Mouse (Mus musculus) gastrocnemius, postnatal 36 days (tissue): ENCODE results near the gene Ptgdr. TPM values are rescaled to one million over a fixed set of nuclear protein-coding genes. Genes with fewer than 3 reads are reported as not detected.
"Not testable (repeated sequence)": the region's sequence is repeated elsewhere in the genome, so short reads cannot be mapped to it uniquely, and the experiment has no call there.

Source experiments
- DNase-seq, 2 experiments: peaks; one replicate each; pipeline ENCODE4 v3.0.0; 2022
- intact Hi-C: fragments of 180-260 bp; cut with DNase I; formaldehyde crosslinking; loops from one replicate; pipeline ENCODE4 v1.15.1; 2025
- long read RNA-seq, 2 experiments: library from polyadenylated mRNA; stranded (forward); transcript quantifications; one replicate each; pipeline ENCODE4 v2.0.0; 2021
- total RNA-seq, 2 experiments: library from RNA; stranded (reverse); gene quantifications; 2 replicates each; pipeline ENCODE4 v1.2.3; 2021

Ptgdr gene
- not detected for total RNA-seq
- long read RNA-seq, experiment 1: 0 reads
- long read RNA-seq, experiment 2: 0 reads

DNA sequence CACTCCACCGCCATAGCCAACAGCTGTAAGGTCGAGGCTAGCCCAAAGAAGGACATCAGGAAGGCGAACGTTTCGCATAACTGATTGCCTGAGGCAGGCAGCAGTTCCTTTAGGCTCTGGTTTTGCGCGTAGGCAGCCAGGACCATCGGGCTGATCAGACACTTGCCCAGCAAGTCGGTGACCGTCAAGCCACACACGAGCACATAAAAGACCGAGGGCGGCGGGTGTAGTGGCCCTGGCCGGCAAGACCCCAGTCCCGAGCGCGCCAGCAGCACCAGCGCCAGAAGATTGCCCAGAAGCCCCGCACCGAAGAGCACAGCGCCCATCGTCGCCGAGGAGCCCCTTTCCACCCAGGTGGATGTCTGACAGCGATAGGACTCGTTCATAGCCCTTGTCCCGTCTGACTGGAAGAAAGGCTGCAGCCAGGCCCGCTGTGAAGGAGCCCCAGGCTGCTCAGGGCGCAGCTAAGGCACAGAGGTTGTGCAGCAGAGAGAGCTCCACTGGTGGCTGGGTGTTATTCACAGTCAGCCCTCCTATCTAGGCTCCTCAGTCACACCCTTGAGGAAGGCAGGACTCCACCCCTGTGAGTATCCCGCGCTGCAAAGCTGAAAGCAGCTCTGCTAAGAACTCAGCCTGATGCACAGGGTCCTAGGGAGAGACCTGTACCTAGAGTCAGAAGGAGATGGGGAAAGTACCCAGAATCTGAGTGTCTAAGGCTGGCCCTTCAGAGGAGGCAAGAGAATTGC is at the start of gene Ptgdr:
Ptgdr (minus strand) TSS at position 508 of the 746 bp plus-strand sequence.
- no peak for DNase-seq
- intact Hi-C loops: no loop called here

DNA sequence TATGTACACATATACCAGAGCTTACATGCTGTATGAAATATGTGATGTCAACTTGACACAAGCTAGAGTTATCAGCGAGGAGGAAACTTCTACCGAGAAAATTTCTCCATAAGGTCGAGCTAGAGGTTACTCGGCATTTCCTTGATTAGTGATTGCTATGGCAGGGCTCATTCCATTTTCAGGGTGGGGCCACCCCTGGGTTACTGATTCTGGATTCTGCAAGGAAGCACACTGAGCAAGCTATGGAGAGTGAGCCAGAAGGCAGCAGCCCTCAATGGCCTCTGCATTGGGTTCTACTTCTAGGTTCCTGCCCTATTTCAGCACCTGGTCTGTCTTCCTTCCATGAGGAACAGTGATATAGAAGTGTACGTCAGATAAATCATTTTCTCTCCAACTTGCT is 48.6 kb upstream of the Ptgdr start:
- DNase-seq: no peak
- intact Hi-C loops: no loop called here

DNA sequence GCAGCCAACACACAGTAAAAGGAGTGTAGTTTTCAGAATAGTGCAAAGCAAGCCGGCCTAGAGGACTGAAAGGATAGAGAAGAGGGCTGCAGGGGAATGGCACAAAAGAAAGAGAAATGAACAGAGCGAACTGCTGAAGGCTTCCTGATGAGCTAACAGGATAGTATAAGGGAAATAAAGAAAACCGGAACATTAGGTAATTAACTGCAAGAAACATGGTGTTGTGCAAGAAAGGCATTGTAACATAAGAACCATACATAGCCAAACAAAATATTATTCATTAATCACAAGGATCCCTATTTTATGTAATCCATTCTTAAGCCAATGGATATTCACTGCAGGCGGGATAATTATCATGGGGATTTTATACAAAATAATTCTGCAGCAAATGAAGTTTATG is 45.0 kb upstream of the Ptgdr start:
- no peak for DNase-seq
- intact Hi-C loops: no loop called here

DNA sequence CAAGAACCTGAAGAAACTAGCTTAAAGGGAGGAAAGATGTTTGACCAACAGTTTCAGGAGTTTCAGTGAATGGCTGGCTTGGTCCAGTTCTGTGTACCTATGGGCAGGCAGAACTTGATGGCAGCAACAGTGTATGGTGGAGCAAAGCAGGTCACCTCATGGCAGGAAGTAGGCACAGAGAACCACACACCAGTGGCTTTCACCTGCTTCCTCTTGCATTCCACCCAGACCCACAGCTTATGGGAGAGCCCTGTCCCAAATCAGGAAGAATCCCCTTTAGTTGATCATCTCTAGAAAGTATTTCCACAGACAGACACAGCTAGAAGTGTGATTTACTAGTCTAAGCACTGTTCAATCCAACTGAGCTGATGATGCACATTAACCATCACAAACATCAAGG is 42.6 kb upstream of the Ptgdr start:
- intact Hi-C loops, DNase-seq: not testable (repeated sequence)

GRCm38 (mm10) chr14:44891387-44892132 is 32.4 kb upstream of the Ptgdr start:
- DNase-seq: no peak
- intact Hi-C loops: no loop called here

DNA sequence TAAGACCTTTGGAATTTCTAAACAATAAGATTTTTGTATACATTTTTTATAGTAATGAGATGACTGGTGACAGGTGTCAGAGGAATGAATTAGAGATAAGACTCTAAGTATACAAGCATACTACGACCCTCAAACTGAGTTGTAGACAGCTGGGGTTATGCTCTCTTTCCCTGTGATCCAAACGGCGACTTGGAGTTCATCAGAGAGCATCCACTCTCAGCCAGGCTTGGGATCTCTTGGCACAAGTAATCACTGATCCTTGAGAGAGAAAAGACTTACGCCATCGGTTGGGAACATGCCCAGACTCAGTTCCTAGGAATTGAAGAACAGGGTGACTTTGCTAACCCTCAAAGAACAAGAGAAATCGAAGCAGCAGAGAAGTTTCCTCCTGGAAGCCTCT is 10.5 kb upstream of the Ptgdr start:
- DNase-seq: no peak
- intact Hi-C loops: no loop called here

GRCm38 (mm10) chr14:44865661-44866060 is 6.5 kb upstream of the Ptgdr start:
- intact Hi-C loops: no loop called here
- no peak for DNase-seq

GRCm38 (mm10) chr14:44863086-44863485 is 3.9 kb upstream of the Ptgdr start:
- no peak for DNase-seq
- intact Hi-C loops: no loop called here

GRCm38 (mm10) chr14:44861161-44861560 is 2.0 kb upstream of the Ptgdr start:
- DNase-seq: no peak
- intact Hi-C loops: no loop called here

- no peak for DNase-seq
- intact Hi-C loops: no loop called here
Observed at GRCm38 (mm10) chr14:44858372-44858771, 803 bp downstream of the Ptgdr start.

- DNase-seq, intact Hi-C loops: not testable (repeated sequence)
Observed at GRCm38 (mm10) chr14:44850637-44851036, 8.5 kb downstream of the Ptgdr start.

GRCm38 (mm10) chr14:44847740-44848139 is 11.4 kb downstream of the Ptgdr start:
- no peak for DNase-seq
- intact Hi-C loops: no loop called here

DNA sequence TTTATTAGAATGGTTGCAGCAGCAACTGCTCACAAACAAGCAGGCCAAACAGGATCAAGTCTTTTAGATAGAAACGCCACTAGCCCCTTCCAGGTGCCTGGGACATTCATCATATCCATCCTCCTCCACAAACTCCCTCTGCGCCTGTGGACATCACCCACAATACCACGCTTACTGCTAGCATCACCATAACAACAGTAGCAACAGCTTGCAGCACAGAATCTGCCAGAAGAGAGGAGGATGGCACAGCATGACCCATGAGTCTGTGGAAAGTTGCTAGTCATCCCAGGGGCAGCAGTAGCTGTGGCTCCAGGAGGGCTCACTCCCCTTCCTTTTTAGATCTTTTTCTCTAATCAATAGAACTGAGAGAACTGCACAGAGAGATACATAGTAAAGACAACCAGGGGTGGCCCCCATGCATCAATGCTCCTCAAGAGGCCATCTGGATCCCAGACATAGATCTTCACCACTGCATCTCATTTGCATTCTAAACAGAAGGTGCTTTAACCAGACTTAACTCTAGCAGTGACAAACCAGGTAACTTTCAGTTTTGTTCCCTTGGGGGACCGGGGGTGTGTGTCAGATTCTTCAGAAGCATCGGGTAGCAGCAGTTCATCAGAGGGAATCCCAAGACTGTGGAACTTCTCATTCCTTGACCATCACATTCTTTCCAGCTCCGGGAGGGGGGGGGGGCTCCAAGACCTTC is 12.5 kb downstream of the Ptgdr start:
- DNase-seq: no peak

GRCm38 (mm10) chr14:44843768-44844755 is 15.1 kb downstream of the Ptgdr start:
- intact Hi-C loops: no loop called here
- no peak for DNase-seq

More for the DNA sequence above, 12.5 kb downstream of the Ptgdr start:
- intact Hi-C loops: no loop called here

GRCm38 (mm10) chr14:44838685-44839084 is 20.5 kb downstream of the Ptgdr start:
- intact Hi-C loops: no loop called here
- DNase-seq: no peak

GRCm38 (mm10) chr14:44835132-44835531 is 24.0 kb downstream of the Ptgdr start:
- DNase-seq: no peak

GRCm38 (mm10) chr14:44834134-44834533 is 25.0 kb downstream of the Ptgdr start:
- DNase-seq, intact Hi-C loops: not testable (repeated sequence)

More at GRCm38 (mm10) chr14:44835132-44835531, 24.0 kb downstream of the Ptgdr start:
- intact Hi-C loops: no loop called here

DNA sequence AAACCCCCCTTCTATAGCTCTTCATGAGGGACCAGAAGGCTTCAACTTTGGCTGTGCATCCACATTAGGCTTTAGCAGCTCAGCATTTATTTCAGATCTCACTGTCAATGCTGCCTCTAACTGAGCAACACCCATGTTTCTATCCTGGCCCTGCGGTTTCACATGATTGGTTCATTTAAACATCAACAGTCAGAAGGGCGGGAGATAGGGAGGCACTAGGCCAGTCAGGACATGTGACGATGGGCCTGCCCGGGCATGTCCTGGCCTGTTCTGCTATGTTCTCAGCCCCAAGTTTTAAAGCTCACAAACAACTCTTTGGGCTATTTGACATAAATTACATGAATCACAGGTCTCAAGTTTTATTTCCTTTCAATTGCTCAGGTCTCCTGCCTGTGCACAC is 26.1 kb downstream of the Ptgdr start:
- intact Hi-C loops, DNase-seq: not testable (repeated sequence)

- DNase-seq: no peak
- intact Hi-C loops: no loop called here
Observed at GRCm38 (mm10) chr14:44827736-44828135, 31.4 kb downstream of the Ptgdr start.
